Mouse (Mus musculus) R1 (cell line): ENCODE data around the gene Ephb1.

Experiments
- DNase-seq: peaks from one replicate; pipeline ENCODE4 v3.0.0-alpha.2; 2018; ENCODE audit warnings: low read depth, low spot score

Ephb1 gene

GRCm38 (mm10) chr9:102306645-102307415, 47.7 kb downstream of the Ephb1 start:
- DNase-seq = no peak

GRCm38 (mm10) chr9:102305432-102306100, 48.9 kb downstream of the Ephb1 start:
- DNase-seq = no peak

GRCm38 (mm10) chr9:102304796-102305195, 49.7 kb downstream of the Ephb1 start:
- DNase-seq = no peak

GRCm38 (mm10) chr9:102303882-102304281, 50.6 kb downstream of the Ephb1 start:
- DNase-seq = no peak

GRCm38 (mm10) chr9:102300985-102301384, 53.5 kb downstream of the Ephb1 start:
- no peak for DNase-seq

- no peak for DNase-seq
Measured at GRCm38 (mm10) chr9:102298741-102299140, 55.8 kb downstream of the Ephb1 start.

GRCm38 (mm10) chr9:102297986-102298385, 56.5 kb downstream of the Ephb1 start:
- DNase-seq = no peak

GRCm38 (mm10) chr9:102297176-102297575, 57.3 kb downstream of the Ephb1 start:
- no peak for DNase-seq

GRCm38 (mm10) chr9:102293605-102294004, 60.9 kb downstream of the Ephb1 start:
- DNase-seq = no peak

GRCm38 (mm10) chr9:102291230-102291629, 63.3 kb downstream of the Ephb1 start:
- DNase-seq = no peak

GRCm38 (mm10) chr9:102288356-102288755, 66.1 kb downstream of the Ephb1 start:
- no peak for DNase-seq

- no peak for DNase-seq
Measured at GRCm38 (mm10) chr9:102275931-102276330, 78.6 kb downstream of the Ephb1 start.

GRCm38 (mm10) chr9:102274016-102274415, 80.5 kb downstream of the Ephb1 start:
- DNase-seq = no peak

- DNase-seq = no peak
Measured at GRCm38 (mm10) chr9:102273469-102273808, 81.1 kb downstream of the Ephb1 start.

- no peak for DNase-seq
Measured at GRCm38 (mm10) chr9:102272731-102273468, 81.6 kb downstream of the Ephb1 start.

GRCm38 (mm10) chr9:102270496-102270895, 84.0 kb downstream of the Ephb1 start:
- no peak for DNase-seq

GRCm38 (mm10) chr9:102267311-102268027, 87.0 kb downstream of the Ephb1 start:
- DNase-seq = peak; percentile 16

GRCm38 (mm10) chr9:102263760-102264159, 90.7 kb downstream of the Ephb1 start:
- no peak for DNase-seq

GRCm38 (mm10) chr9:102262100-102262501, 92.4 kb downstream of the Ephb1 start:
- peak; percentile 86 for DNase-seq

- DNase-seq = no peak
Measured at GRCm38 (mm10) chr9:102261511-102261910, 93.0 kb downstream of the Ephb1 start.

- no peak for DNase-seq
Measured at GRCm38 (mm10) chr9:102256407-102256806, 98.1 kb downstream of the Ephb1 start.

GRCm38 (mm10) chr9:102255803-102256202, 98.7 kb downstream of the Ephb1 start:
- DNase-seq = no peak
